ENCODE assay signal across 9 mouse cellular contexts in genomic region chr5:124006891-124007491, GRCm38 (mm10). TPM values are rescaled to one million over a fixed set of nuclear protein-coding genes. Genes with fewer than 3 reads are reported as not detected.
DNase-seq lines count a peak whose midpoint lies in the region; ATAC-seq and TF ChIP-seq lines count a peak whose summit lies in the region.
"Had no signal": no experiment of that assay in that cellular context is flagged by ENCODE, and none has a peak within 500 bp of the region (broad histone marks: within the 10 kb centered on the region; RNA-seq: fewer than 3 reads in every experiment).

No protein-coding gene starts in this region.

- no peak for DNase-seq in forebrain, postnatal 0 days
- peak; percentile 46 for DNase-seq in ovary, postnatal 36 days (ENCODE audit: low spot score)
- no peak for DNase-seq in ovary, postnatal 10 days (ENCODE audit: low spot score)
- DNase-seq in heart, postnatal 10 days, result peak; percentile 84 to 88
- DNase-seq in urinary bladder, postnatal 25 days (ENCODE audit: low spot score), result peak; percentile 70
- DNase-seq in frontal cortex, postnatal 10 days (ENCODE audit: low spot score in 2 of 2), result no peak
- no peak for DNase-seq in layer of hippocampus, postnatal 14 days (ENCODE audit: low spot score in 2 of 2)

- peaks cover 80% of the 10 kb centered on the region for H3K36me3 ChIP-seq in forebrain, embryonic 13.5 days (ENCODE audit: poor library complexity, severe bottlenecking)
- peaks cover 73% of the 10 kb centered on the region for H3K36me3 ChIP-seq in forebrain, postnatal 0 days (ENCODE audit: insufficient read depth)

- no peaks in the 10 kb centered on the region for H3K9me3 ChIP-seq in forebrain, embryonic 13.5 days (replicated peaks)
- H3K9me3 ChIP-seq in forebrain, postnatal 0 days (ENCODE audit: low read length), result no peaks in the 10 kb centered on the region

- H3K4me3 ChIP-seq in forebrain, embryonic 13.5 days, result no peak overlapping the region
- no peak overlapping the region for H3K4me3 ChIP-seq in forebrain, postnatal 0 days (ENCODE audit: low read depth, low read length)

- WGBS in forebrain, embryonic 13.5 days, result 91% methylated on average over 17 of the region's 17 CpGs
- 79% methylated on average over 17 of the region's 17 CpGs for WGBS in forebrain, postnatal 0 days

- H3K27me3 ChIP-seq in forebrain, embryonic 13.5 days, result no peaks in the 10 kb centered on the region
- H3K27me3 ChIP-seq in forebrain, postnatal 0 days (ENCODE audit: insufficient read depth, low read length), result no peaks in the 10 kb centered on the region

- H3K4me1 ChIP-seq in forebrain, embryonic 13.5 days, result peaks cover 25% of the 10 kb centered on the region
- H3K4me1 ChIP-seq in forebrain, postnatal 0 days (ENCODE audit: insufficient read depth), result peaks cover 12% of the 10 kb centered on the region

- no peak for ATAC-seq in forebrain, embryonic 13.5 days
- ATAC-seq in forebrain, postnatal 0 days, result no peak

- no peak overlapping the region for H3K4me2 ChIP-seq in forebrain, embryonic 13.5 days
- no peak overlapping the region for H3K4me2 ChIP-seq in forebrain, postnatal 0 days (ENCODE audit: low read depth)

- H3K9ac ChIP-seq in forebrain, embryonic 13.5 days, result peak overlapping the region; percentile 30; the same call in 1 of the 2 replicates
- no peak overlapping the region for H3K9ac ChIP-seq in forebrain, postnatal 0 days

- TF ChIP-seq CTCF in forebrain, postnatal 0 days (IDR thresholded peaks at IDR 0.05; ENCODE audit: low read depth), result no peak

- intact Hi-C loops in heart, postnatal 10 days (cut with DNase I), result no loop called here

- 0 out of 2 replicates have a peak overlapping the region, but pooled peaks have one; percentile 14 for H3K27ac ChIP-seq in forebrain, embryonic 13.5 days
- no peak overlapping the region for H3K27ac ChIP-seq in forebrain, postnatal 0 days (ENCODE audit: low read depth, low read length)
- H3K27ac ChIP-seq: macrophage had no signal

RNA-seq across cellular contexts. Expression of gene Vps37b, which starts 25.1 kb away (rescaled TPM):
- 86.5 and 92.2 TPM in 2 replicates for polyA plus RNA-seq in forebrain, embryonic 13.5 days (2015; fragmentation: Nextera tagmentation; extraction: Ambion mirVana)
- total RNA-seq in forebrain, postnatal 0 days (2014; rRNA removed), result 62.0 and 62.2 TPM in 2 replicates
- polyA plus RNA-seq in forebrain, postnatal 0 days (2015; fragmentation: Nextera tagmentation; extraction: Ambion mirVana), result 76.5 and 90.8 TPM in 2 replicates
- 10 to 100 TPM; 38.0 to 46.7 TPM for total RNA-seq in heart, postnatal 10 days (2021)
- 10 to 100 TPM; 35.9 to 41.0 TPM for total RNA-seq in layer of hippocampus, postnatal 14 days (2021)

RNA-seq across cellular contexts. Expression of gene Hip1r, which starts 33.6 kb away (rescaled TPM):
- 16.2 and 16.8 TPM in 2 replicates for polyA plus RNA-seq in forebrain, embryonic 13.5 days (2015; fragmentation: Nextera tagmentation; extraction: Ambion mirVana)
- 52.2 and 55.0 TPM in 2 replicates for total RNA-seq in forebrain, postnatal 0 days (2014; rRNA removed)
- 22.2 and 29.8 TPM in 2 replicates for polyA plus RNA-seq in forebrain, postnatal 0 days (2015; fragmentation: Nextera tagmentation; extraction: Ambion mirVana)
- 10 to 100 TPM; 26.1 to 41.6 TPM for total RNA-seq in heart, postnatal 10 days (2021)
- total RNA-seq in layer of hippocampus, postnatal 14 days (2021), result 10 to 100 TPM; 61.2 to 63.8 TPM

Comparison
In these comparisons a context has a peak if more than half of its experiments do, and no peak if none do; other contexts are left out.
1. DNase-seq: peak in ovary, postnatal 36 days (single experiment), heart, postnatal 10 days (2 of 2) and urinary bladder, postnatal 25 days (single experiment); none in forebrain, postnatal 0 days (single experiment), ovary, postnatal 10 days (single experiment), frontal cortex, postnatal 10 days (0 of 2) and layer of hippocampus, postnatal 14 days (0 of 2).